Mouse (Mus musculus) ES-Bruce4 (cell line): Measurements from ENCODE around the gene Pklr. TPM values are rescaled to one million over a fixed set of nuclear protein-coding genes. Genes with fewer than 3 reads are reported as not detected.
A peak's percentile ranks its signal among the peaks of the same experiment; 100 is the strongest.

Source experiments
- H3K27ac ChIP-seq: 2 replicates; pipeline ENCODE4 v1.5.1; 2012; ENCODE audit warnings: low read length, inconsistent platforms; ENCODE audit not compliant: insufficient read depth
- H3K27me3 ChIP-seq: 2 replicates; pipeline ENCODE4 v1.6.1; 2012; ENCODE audit warnings: mild to moderate bottlenecking, low read length, inconsistent platforms; ENCODE audit not compliant: control insufficient read depth, poor library complexity, insufficient read depth, severe bottlenecking
- H3K36me3 ChIP-seq: 2 replicates; pipeline ENCODE4 v1.6.1; 2012; ENCODE audit warnings: inconsistent platforms, mild to moderate bottlenecking, low read length, moderate library complexity; ENCODE audit not compliant: control insufficient read depth, poor library complexity, insufficient read depth, severe bottlenecking
- H3K4me1 ChIP-seq: one replicate; pipeline ENCODE4 v1.8.1; 2011; ENCODE audit warnings: low read length; ENCODE audit not compliant: control insufficient read depth, insufficient read depth
- H3K4me3 ChIP-seq: 2 replicates; pipeline ENCODE4 v1.5.1; 2011; ENCODE audit warnings: low read depth, mild to moderate bottlenecking, low read length
- H3K9ac ChIP-seq: 2 replicates; pipeline ENCODE4 v1.6.1; 2012; ENCODE audit warnings: low read depth, mild to moderate bottlenecking, inconsistent platforms; ENCODE audit not compliant: poor library complexity, severe bottlenecking
- H3K9me3 ChIP-seq: replicated peaks from 2 replicates; pipeline ENCODE4 v1.6.1; 2012; ENCODE audit warnings: mild to moderate bottlenecking, low read length, inconsistent platforms; ENCODE audit not compliant: control insufficient read depth, poor library complexity, insufficient read depth, severe bottlenecking
- CTCF ChIP-seq: IDR thresholded peaks from one replicate; pipeline ENCODE4 v1.8.1; 2011; ENCODE audit warnings: low read depth, low read length
- EP300 ChIP-seq: IDR thresholded peaks from 2 replicates; pipeline ENCODE4 v1.6.1; 2011; ENCODE audit warnings: low read depth, low read length; ENCODE audit not compliant: insufficient read depth
- POLR2A ChIP-seq: IDR thresholded peaks from one replicate; pipeline ENCODE4 v1.8.1; 2011; ENCODE audit warnings: low read length; ENCODE audit not compliant: insufficient read depth
- polyA plus RNA-seq: library from polyadenylated mRNA; stranded (reverse); fragments of >200 nt; gene quantifications from 2 replicates; pipeline ENCODE4 v1.2.4, GENCODE M21; 2011; ENCODE audit warnings: low read depth; ENCODE audit not compliant: missing spikeins, insufficient read depth, insufficient read length

Pklr gene
- polyA plus RNA-seq, 1 experiment, result 0.21 TPM

DNA sequence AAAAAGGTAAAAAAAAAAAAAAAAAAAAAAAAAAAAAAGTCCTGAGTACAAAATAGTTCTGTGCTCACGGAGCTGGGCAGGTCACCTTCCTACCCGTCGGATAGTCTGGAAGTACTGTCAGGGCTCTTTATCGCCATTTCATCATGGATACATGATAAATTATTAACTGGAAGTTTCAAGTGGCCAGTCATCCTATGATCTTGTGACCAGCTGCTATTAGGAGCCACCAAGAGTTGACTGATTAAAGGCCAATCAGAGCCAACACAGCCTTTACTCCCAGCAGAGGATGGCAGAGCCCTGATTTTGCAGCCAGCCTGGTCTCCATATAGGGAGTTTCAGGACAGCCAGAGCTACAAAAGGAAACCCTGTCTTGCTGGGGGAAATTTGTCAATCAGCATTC is 22.9 kb upstream of the Pklr start:
- H3K27ac ChIP-seq, result no peak overlapping the region
- no peak overlapping the region for H3K4me3 ChIP-seq
- H3K4me1 ChIP-seq, result no peaks in the 10 kb centered on the region
- TF ChIP-seq POLR2A (no peak), CTCF (no peak), EP300 (no peak)
- H3K9ac ChIP-seq, result no peak overlapping the region
- H3K36me3 ChIP-seq, result no peaks in the 10 kb centered on the region
- no peaks in the 10 kb centered on the region for H3K27me3 ChIP-seq
- H3K9me3 ChIP-seq, result no peaks in the 10 kb centered on the region

DNA sequence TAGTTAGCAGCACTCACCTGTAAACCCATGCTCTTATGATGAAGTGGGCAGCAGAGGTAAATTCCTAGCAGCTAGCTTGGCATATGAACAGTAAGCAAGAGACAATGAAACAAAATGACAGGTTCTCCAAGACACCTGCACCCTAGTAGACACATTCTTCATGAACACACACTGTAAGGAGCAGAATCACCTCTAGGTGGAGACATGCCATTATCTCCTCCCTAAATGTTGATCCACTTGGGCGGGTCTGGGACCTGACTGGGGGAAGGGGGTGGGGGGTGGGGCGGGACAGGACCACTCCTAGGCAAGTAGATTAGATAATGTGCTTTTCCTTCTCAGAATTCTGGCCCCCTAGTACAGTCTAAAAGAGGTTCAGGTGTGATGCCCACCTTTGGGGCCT is 20.4 kb upstream of the Pklr start:
- Histone ChIP-seq H3K4me3 (no peak overlapping the region), H3K27ac (no peak overlapping the region), H3K36me3 (no peaks in the 10 kb centered on the region), H3K9me3 (no peaks in the 10 kb centered on the region), H3K27me3 (no peaks in the 10 kb centered on the region), H3K9ac (no peak overlapping the region), H3K4me1 (no peaks in the 10 kb centered on the region)
- TF ChIP-seq EP300 (no peak), CTCF (peak; percentile 25), POLR2A (no peak)

DNA sequence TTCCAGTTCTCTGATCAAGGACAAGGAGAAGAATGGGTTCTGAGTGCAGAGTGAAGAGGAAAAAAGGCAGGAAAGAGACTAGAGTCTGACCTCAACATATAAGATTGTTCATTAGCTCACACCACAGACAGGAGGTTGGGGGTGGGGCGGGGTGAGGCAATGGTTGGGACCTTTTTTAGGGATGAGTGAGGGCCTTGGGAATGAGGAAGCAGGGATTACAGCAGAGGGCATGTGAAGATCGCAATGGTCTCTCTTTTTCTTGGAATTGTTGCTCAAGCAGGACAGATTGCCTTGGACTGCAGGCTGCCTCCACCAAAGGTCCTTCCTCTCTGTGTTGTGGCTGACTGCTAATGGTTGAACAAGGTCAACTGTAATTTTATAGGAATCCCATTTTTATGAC is 12.6 kb upstream of the Pklr start:
- Histone ChIP-seq H3K4me3 (no peak overlapping the region), H3K4me1 (no peaks in the 10 kb centered on the region), H3K9me3 (no peaks in the 10 kb centered on the region), H3K9ac (no peak overlapping the region), H3K36me3 (no peaks in the 10 kb centered on the region), H3K27me3 (no peaks in the 10 kb centered on the region), H3K27ac (no peak overlapping the region)
- TF ChIP-seq EP300 (no peak), POLR2A (no peak), CTCF (no peak)

DNA sequence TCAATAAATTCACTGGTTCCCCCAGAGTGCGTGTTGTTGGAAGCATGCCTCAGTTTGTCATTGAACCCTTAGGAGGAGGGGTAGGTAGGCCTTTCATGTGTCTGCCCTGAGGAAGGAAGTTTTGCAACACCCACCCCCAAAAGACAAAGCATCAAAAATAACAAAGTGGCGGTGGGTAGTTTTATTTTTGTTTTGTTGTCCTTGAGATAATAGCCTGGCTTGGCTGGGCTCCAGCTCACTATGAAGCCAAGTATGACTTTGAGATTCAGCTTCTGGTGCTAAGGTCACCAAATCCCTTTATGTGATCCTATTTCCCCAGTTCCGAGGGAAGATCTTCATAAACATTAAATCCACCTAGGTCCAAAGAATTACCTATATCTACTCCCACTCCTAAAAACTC is 11.7 kb upstream of the Pklr start:
- Histone ChIP-seq H3K27me3 (no peaks in the 10 kb centered on the region), H3K4me3 (no peak overlapping the region), H3K4me1 (no peaks in the 10 kb centered on the region), H3K9me3 (no peaks in the 10 kb centered on the region), H3K9ac (no peak overlapping the region), H3K36me3 (no peaks in the 10 kb centered on the region), H3K27ac (no peak overlapping the region)
- no peak for TF ChIP-seq POLR2A
- no peak for TF ChIP-seq EP300

DNA sequence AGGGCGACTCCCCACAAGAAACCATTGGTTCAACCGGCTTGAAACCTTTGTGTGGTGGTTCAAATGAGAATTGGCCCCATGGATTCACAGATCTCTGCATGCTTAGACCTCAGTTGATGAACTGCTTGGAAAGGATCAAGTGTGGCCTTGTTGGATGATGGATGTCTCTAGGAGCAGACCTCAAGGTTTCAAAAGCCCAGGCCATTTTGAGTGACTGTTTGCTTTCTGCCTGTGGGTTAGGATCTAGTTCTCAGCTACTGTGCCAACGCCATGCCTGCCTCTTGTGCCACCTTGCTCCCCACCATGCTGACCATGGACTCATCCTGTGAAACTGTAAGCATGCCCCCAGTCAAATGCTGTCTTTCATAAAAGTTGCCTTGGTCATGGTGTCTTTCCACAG is 10.0 kb upstream of the Pklr start:
- Histone ChIP-seq H3K4me1 (no peaks in the 10 kb centered on the region), H3K9me3 (no peaks in the 10 kb centered on the region)

DNA sequence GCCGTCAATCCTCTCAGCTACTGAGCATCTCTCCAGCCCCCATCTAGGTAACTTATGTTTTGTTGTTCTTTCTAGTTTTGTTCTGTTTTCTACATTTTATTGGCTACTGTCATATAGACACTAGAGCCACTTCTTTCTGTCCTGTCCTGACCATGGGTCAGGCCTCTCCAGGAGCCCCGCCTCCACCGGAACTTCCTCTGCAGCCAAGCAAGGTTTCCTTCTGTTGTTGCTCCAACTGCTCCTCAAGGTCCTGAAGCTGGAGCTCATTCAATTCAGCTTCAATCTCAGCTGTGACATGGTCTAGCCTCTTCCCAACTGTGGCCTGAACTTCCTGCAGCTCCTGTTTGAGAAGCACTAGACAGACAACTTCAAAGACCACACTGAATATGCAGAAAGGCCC is 6.0 kb upstream of the Pklr start:
- Histone ChIP-seq H3K4me1 (no peaks in the 10 kb centered on the region), H3K4me3 (no peak overlapping the region), H3K27me3 (no peaks in the 10 kb centered on the region), H3K9ac (no peak overlapping the region), H3K27ac (no peak overlapping the region), H3K36me3 (no peaks in the 10 kb centered on the region), H3K9me3 (no peaks in the 10 kb centered on the region)
- no peak for TF ChIP-seq EP300
- TF ChIP-seq POLR2A, result no peak
- no peak for TF ChIP-seq CTCF

More for the DNA sequence above, 10.0 kb upstream of the Pklr start:
- Histone ChIP-seq H3K9ac (no peak overlapping the region), H3K36me3 (no peaks in the 10 kb centered on the region), H3K4me3 (no peak overlapping the region), H3K27ac (no peak overlapping the region), H3K27me3 (no peaks in the 10 kb centered on the region)
- TF ChIP-seq EP300 (no peak), POLR2A (no peak), CTCF (no peak)

DNA sequence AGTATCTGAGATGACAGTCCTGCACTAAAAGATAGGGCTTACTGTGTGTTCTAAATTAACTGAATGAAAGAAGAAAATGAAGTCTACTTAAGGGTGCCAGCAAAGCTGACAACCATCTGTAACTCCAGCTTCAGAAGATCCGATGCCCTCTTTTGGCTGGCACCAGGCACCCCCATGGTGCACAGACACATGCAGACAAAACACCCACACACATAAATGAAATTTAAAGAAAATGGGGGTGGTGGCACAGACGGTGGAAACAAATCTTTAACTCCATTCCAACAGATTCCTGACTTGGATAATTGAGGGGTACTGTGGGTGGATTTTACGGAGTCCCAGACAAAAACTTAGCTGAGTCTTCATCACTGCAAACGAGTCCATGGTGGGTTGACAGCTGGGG is 4.1 kb upstream of the Pklr start:
- no peak overlapping the region for H3K4me3 ChIP-seq
- H3K27ac ChIP-seq, result no peak overlapping the region
- no peaks in the 10 kb centered on the region for H3K9me3 ChIP-seq
- TF ChIP-seq CTCF (no peak), POLR2A (no peak), EP300 (no peak)
- no peaks in the 10 kb centered on the region for H3K36me3 ChIP-seq
- no peaks in the 10 kb centered on the region for H3K27me3 ChIP-seq
- no peak overlapping the region for H3K9ac ChIP-seq
- no peaks in the 10 kb centered on the region for H3K4me1 ChIP-seq
